Mouse (Mus musculus) stomach, embryonic 14.5 days (tissue): ENCODE results near the gene Gm20388. TPM values are rescaled to one million over a fixed set of nuclear protein-coding genes. Genes with fewer than 3 reads are reported as not detected.

ENCODE experiments used
- ATAC-seq: fragments of 200-750 bp; cut with Nextera tagmentation; 2 replicates; pipeline ENCODE4 v1.8.0; 2017; ENCODE audit warnings: low read depth, moderate TSS enrichment; ENCODE audit not compliant: insufficient number of reproducible peaks, insufficient read depth, low FRiP score
- H3K27ac ChIP-seq: fragments of 300-500 bp; sonication (generic); 2 replicates; pipeline ENCODE4 v1.5.1; 2014; ENCODE audit warnings: mild to moderate bottlenecking, low read length, moderate library complexity, mixed read lengths
- H3K27me3 ChIP-seq: fragments of 300-500 bp; sonication (generic); 2 replicates; pipeline ENCODE4 v1.6.1; 2014; ENCODE audit warnings: low read length, control low read depth, mixed read lengths; ENCODE audit not compliant: control insufficient read depth, insufficient read depth
- H3K36me3 ChIP-seq: fragments of 300-500 bp; sonication (generic); 2 replicates; pipeline ENCODE4 v1.6.1; 2014; ENCODE audit warnings: mild to moderate bottlenecking, control low read depth, low read length, moderate library complexity, mixed read lengths; ENCODE audit not compliant: control insufficient read depth, insufficient read depth
- H3K4me1 ChIP-seq: fragments of 300-500 bp; sonication (generic); 2 replicates; pipeline ENCODE4 v1.6.1; 2014; ENCODE audit warnings: low read length, control low read depth, mixed read lengths; ENCODE audit not compliant: control insufficient read depth, insufficient read depth
- H3K4me2 ChIP-seq: fragments of 300-500 bp; sonication (generic); replicated peaks from 2 replicates; pipeline ENCODE4 v1.6.1; 2014; ENCODE audit warnings: low read depth, low read length, control low read depth
- H3K4me3 ChIP-seq: fragments of 300-500 bp; sonication (generic); 2 replicates; pipeline ENCODE4 v1.5.1; 2014; ENCODE audit warnings: low read depth, low read length, control low read depth
- H3K9ac ChIP-seq: fragments of 300-500 bp; sonication (generic); replicated peaks from 2 replicates; pipeline ENCODE4 v1.6.1; 2014; ENCODE audit warnings: low read depth, mild to moderate bottlenecking, control low read depth, low read length, moderate library complexity, mixed read lengths
- H3K9me3 ChIP-seq: fragments of 300-500 bp; sonication (generic); 2 replicates; pipeline ENCODE4 v1.6.1; 2016; ENCODE audit warnings: low read depth, low read length, control low read depth; ENCODE audit not compliant: control insufficient read depth
- WGBS: fragments of 180-500 bp; shearing (Covaris S2); extraction: QIAGEN DNeasy Blood & Tissue Kit; methylation state at CpG from one replicate; pipeline ENCODE4 v1.1.7; 2014; 5-methylcytosine and 5-hydroxymethylcytosine counted together
- polyA plus RNA-seq: library from polyadenylated mRNA; unstranded; fragments of >200 nt; fragmentation: Nextera tagmentation; extraction: Ambion mirVana; gene quantifications from 2 replicates; pipeline ENCODE4 v1.2.1, GENCODE M21; 2014

Gene Gm20388
- polyA plus RNA-seq, 1 experiment from 2014 or later: 11.4 TPM

GRCm38 (mm10) chr8:120026199-120026598, 115.6 kb downstream of the Gm20388 start:
- Histone ChIP-seq H3K4me2 (no peak overlapping the region), H3K27me3 (no peaks in the 10 kb centered on the region), H3K9me3 (no peaks in the 10 kb centered on the region), H3K27ac (no peak overlapping the region), H3K9ac (no peak overlapping the region), H3K4me1 (no peaks in the 10 kb centered on the region), H3K4me3 (no peak overlapping the region), H3K36me3 (peaks cover 5% of the 10 kb centered on the region)
- WGBS: 86% methylated on average over 5 of the region's 5 CpGs
- ATAC-seq: no peak

GRCm38 (mm10) chr8:120026991-120027390, 116.3 kb downstream of the Gm20388 start:
- Histone ChIP-seq H3K9me3 (no peaks in the 10 kb centered on the region), H3K4me3 (no peak overlapping the region), H3K27me3 (no peaks in the 10 kb centered on the region), H3K9ac (no peak overlapping the region), H3K4me1 (no peaks in the 10 kb centered on the region), H3K27ac (no peak overlapping the region), H3K4me2 (no peak overlapping the region), H3K36me3 (peaks cover 5% of the 10 kb centered on the region)
- 84% methylated on average over 6 of the region's 6 CpGs for WGBS
- ATAC-seq: no peak

GRCm38 (mm10) chr8:120030447-120030846, 119.8 kb downstream of the Gm20388 start:
- WGBS: 69% methylated on average over 5 of the region's 5 CpGs
- 0 out of 2 replicates have a peak, but pooled peaks cover 3% of the 10 kb centered on the region for H3K4me1 ChIP-seq
- H3K9me3 ChIP-seq: no peaks in the 10 kb centered on the region
- H3K27me3 ChIP-seq: no peaks in the 10 kb centered on the region
- no peak overlapping the region for H3K27ac ChIP-seq
- no peak overlapping the region for H3K9ac ChIP-seq
- H3K4me3 ChIP-seq: no peak overlapping the region
- H3K4me2 ChIP-seq: no peak overlapping the region
- no peaks in the 10 kb centered on the region; the same call in none of the 2 replicates for H3K36me3 ChIP-seq
- ATAC-seq: no peak

- 96% methylated on average over 5 of the region's 5 CpGs for WGBS
- ATAC-seq: no peak
- Histone ChIP-seq H3K27me3 (no peaks in the 10 kb centered on the region), H3K4me1 (0 out of 2 replicates have a peak, but pooled peaks cover 3% of the 10 kb centered on the region), H3K4me2 (no peak overlapping the region), H3K27ac (no peak overlapping the region), H3K4me3 (no peak overlapping the region), H3K9me3 (no peaks in the 10 kb centered on the region), H3K36me3 (no peaks in the 10 kb centered on the region; the same call in none of the 2 replicates), H3K9ac (no peak overlapping the region)
Observed at GRCm38 (mm10) chr8:120032549-120033208, 122.0 kb downstream of the Gm20388 start.

GRCm38 (mm10) chr8:120034471-120034870, 123.8 kb downstream of the Gm20388 start:
- WGBS: 60% methylated on average over 6 of the region's 6 CpGs
- no peaks in the 10 kb centered on the region for H3K9me3 ChIP-seq
- ATAC-seq: no peak
- H3K27me3 ChIP-seq: no peaks in the 10 kb centered on the region
- no peak overlapping the region for H3K9ac ChIP-seq
- H3K4me3 ChIP-seq: no peak overlapping the region
- H3K27ac ChIP-seq: no peak overlapping the region
- peaks cover 3% of the 10 kb centered on the region for H3K36me3 ChIP-seq
- 0 out of 2 replicates have a peak, but pooled peaks cover 3% of the 10 kb centered on the region for H3K4me1 ChIP-seq
- H3K4me2 ChIP-seq: no peak overlapping the region

GRCm38 (mm10) chr8:120036111-120036510, 125.5 kb downstream of the Gm20388 start:
- Histone ChIP-seq H3K9me3 (no peaks in the 10 kb centered on the region), H3K27ac (no peak overlapping the region), H3K27me3 (no peaks in the 10 kb centered on the region), H3K36me3 (peaks cover 3% of the 10 kb centered on the region), H3K9ac (no peak overlapping the region), H3K4me2 (no peak overlapping the region), H3K4me1 (0 out of 2 replicates have a peak, but pooled peaks cover 3% of the 10 kb centered on the region), H3K4me3 (no peak overlapping the region)
- ATAC-seq: no peak
- WGBS: 23% methylated on average over 9 of the region's 9 CpGs

GRCm38 (mm10) chr8:120036578-120036977, 125.9 kb downstream of the Gm20388 start:
- H3K36me3 ChIP-seq: peaks cover 3% of the 10 kb centered on the region
- H3K4me3 ChIP-seq: no peak overlapping the region
- H3K27me3 ChIP-seq: no peaks in the 10 kb centered on the region
- H3K4me1 ChIP-seq: 0 out of 2 replicates have a peak, but pooled peaks cover 3% of the 10 kb centered on the region
- no peak for ATAC-seq
- 76% methylated on average over 4 of the region's 4 CpGs for WGBS
- no peak overlapping the region for H3K9ac ChIP-seq
- H3K4me2 ChIP-seq: no peak overlapping the region
- no peaks in the 10 kb centered on the region for H3K9me3 ChIP-seq
- H3K27ac ChIP-seq: no peak overlapping the region

GRCm38 (mm10) chr8:120037199-120037598, 126.6 kb downstream of the Gm20388 start:
- Histone ChIP-seq H3K27me3 (no peaks in the 10 kb centered on the region), H3K9ac (no peak overlapping the region), H3K27ac (no peak overlapping the region), H3K4me2 (no peak overlapping the region), H3K36me3 (peaks cover 3% of the 10 kb centered on the region), H3K9me3 (no peaks in the 10 kb centered on the region), H3K4me3 (no peak overlapping the region), H3K4me1 (0 out of 2 replicates have a peak, but pooled peaks cover 3% of the 10 kb centered on the region)
- ATAC-seq: no peak
- WGBS: 79% methylated on average over 15 of the region's 15 CpGs

GRCm38 (mm10) chr8:120037611-120038010, 127.0 kb downstream of the Gm20388 start:
- Histone ChIP-seq H3K4me3 (no peak overlapping the region), H3K9me3 (no peaks in the 10 kb centered on the region), H3K4me2 (no peak overlapping the region), H3K27ac (no peak overlapping the region), H3K27me3 (no peaks in the 10 kb centered on the region), H3K9ac (no peak overlapping the region), H3K4me1 (0 out of 2 replicates have a peak, but pooled peaks cover 3% of the 10 kb centered on the region), H3K36me3 (peaks cover 3% of the 10 kb centered on the region)
- ATAC-seq: no peak
- 85% methylated on average over 8 of the region's 8 CpGs for WGBS
